Mouse (Mus musculus): ENCODE data around the gene Dglucy.

GRCm38 (mm10) chr12:100781428-100782120 lies 2.7 kb downstream of the Dglucy start:
- TF ChIP-seq POLR2A (IDR thresholded peaks at IDR 0.05; ENCODE audit: borderline replicate concordance, low read depth, low read length) (no peak), CTCF (IDR thresholded peaks at IDR 0.05; ENCODE audit: low read depth, low read length) (no peak)
